8 mouse cellular contexts compared by ENCODE assay signal in the genomic region with DNA sequence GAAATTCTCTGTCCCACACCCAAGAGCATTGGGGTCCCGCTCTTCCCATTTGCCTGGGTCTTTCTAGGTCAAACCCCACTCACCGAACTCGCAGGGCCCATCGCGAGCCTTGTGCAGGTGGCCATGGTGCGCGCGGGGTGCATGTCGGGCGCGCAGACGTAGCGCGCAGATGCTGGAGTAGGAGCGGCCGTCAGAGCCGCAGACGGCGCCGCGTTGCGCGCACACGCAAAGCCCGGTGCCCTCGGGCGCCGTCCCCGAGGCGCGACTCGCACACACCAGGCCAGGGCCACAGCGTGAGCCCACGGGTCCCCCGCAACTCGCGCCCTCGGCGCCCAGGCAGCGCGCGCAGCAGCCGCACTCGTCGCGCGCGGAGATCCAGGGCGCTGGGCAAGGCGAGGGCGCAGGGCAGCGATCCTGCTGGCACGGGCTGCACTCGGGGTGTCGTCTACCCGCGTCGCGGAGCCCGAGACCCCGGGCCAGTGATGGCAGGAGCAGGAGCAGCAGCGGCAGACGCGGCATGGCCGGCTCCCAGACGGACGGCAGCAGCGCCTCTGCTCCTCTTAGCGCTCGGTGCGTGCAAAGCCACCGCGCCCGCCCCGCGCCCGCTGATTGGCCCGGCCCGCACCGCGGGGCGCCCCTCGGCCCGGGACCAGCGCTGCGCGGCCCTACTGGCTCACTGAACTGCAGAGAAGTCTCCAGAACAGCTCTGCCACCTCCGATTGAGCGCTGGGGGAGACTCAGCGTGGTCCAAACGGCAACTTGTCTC. TPM values are rescaled to one million over a fixed set of nuclear protein-coding genes. Genes with fewer than 3 reads are reported as not detected.
DNase-seq lines count a peak whose midpoint lies in the region; ATAC-seq lines count a peak whose summit lies in the region.

A gene (minus strand): TSS at position 649 of the 766 bp plus-strand sequence.

- peak within 1 kb of the TSS; percentile 60 for H3K4me2 ChIP-seq in lung, embryonic 16.5 days (ENCODE audit: low read depth, low read length)
- peak within 1 kb of the TSS; percentile 80 for H3K4me2 ChIP-seq in limb, embryonic 11.5 days (ENCODE audit: low read depth, severe bottlenecking)

- no peak within 1 kb of the TSS for H3K27ac ChIP-seq in lung, embryonic 16.5 days (ENCODE audit: low read length)
- no peak within 1 kb of the TSS for H3K27ac ChIP-seq in limb, embryonic 11.5 days (replicated peaks; ENCODE audit: low read depth, low read length)

- peaks cover 3% of the 10 kb centered on the region; the same call in 1 of the 2 replicates for H3K4me1 ChIP-seq in lung, embryonic 16.5 days (replicated peaks; ENCODE audit: control insufficient read depth, insufficient read depth, low read length)
- peaks cover 21% of the 10 kb centered on the region for H3K4me1 ChIP-seq in limb, embryonic 11.5 days (ENCODE audit: control insufficient read depth, insufficient read depth, low read length)

- peak within 1 kb of the TSS; percentile 43 for H3K4me3 ChIP-seq in lung, embryonic 16.5 days (ENCODE audit: low read length)
- peak within 1 kb of the TSS; percentile 36 for H3K4me3 ChIP-seq in limb, embryonic 11.5 days (ENCODE audit: low read depth, low read length)

- H3K27me3 ChIP-seq in lung, embryonic 16.5 days (ENCODE audit: control insufficient read depth, insufficient read depth, low read depth, low read length), result peaks cover 64% of the 10 kb centered on the region
- H3K27me3 ChIP-seq in limb, embryonic 11.5 days (ENCODE audit: control insufficient read depth, insufficient read depth, low read length), result peaks cover 59% of the 10 kb centered on the region

- H3K36me3 ChIP-seq in lung, embryonic 16.5 days (ENCODE audit: control insufficient read depth, insufficient read depth, low read length), result no peaks in the 10 kb centered on the region
- H3K36me3 ChIP-seq in limb, embryonic 11.5 days (ENCODE audit: control insufficient read depth, insufficient read depth, low read length), result no peaks in the 10 kb centered on the region

- WGBS in lung, embryonic 16.5 days, result 1% methylated on average over 72 of the region's 91 CpGs
- WGBS in limb, embryonic 11.5 days, result 1% methylated on average over 86 of the region's 91 CpGs

- DNase-seq in adrenal gland, adult 2 months, result peak; percentile 14
- DNase-seq in adrenal gland, postnatal 36 days, result no peak
- DNase-seq in lung, postnatal 14 days, result no peak
- DNase-seq in limb, embryonic 11.5 days (ENCODE audit: low spot score), result peak; percentile 52
- peak; percentile 56 for DNase-seq in retina, postnatal 1 day
- no peak for DNase-seq in spleen, postnatal 14 days (ENCODE audit: low spot score in 2 of 2)
- DNase-seq in thymus, postnatal 10 days (ENCODE audit: low spot score in 2 of 2), result no peak

- no peak within 1 kb of the TSS; the same call in 1 of the 2 replicates for H3K9ac ChIP-seq in lung, embryonic 16.5 days (ENCODE audit: low read length)
- peak within 1 kb of the TSS; percentile 34; the same call in 1 of the 2 replicates for H3K9ac ChIP-seq in limb, embryonic 11.5 days (ENCODE audit: low read length)

- H3K9me3 ChIP-seq in lung, embryonic 16.5 days (ENCODE audit: control insufficient read depth, low read length), result no peaks in the 10 kb centered on the region
- no peaks in the 10 kb centered on the region for H3K9me3 ChIP-seq in limb, embryonic 11.5 days (ENCODE audit: control insufficient read depth, low read length)

- ATAC-seq in lung, embryonic 16.5 days (ENCODE audit: low read depth), result peak; percentile 56; the same call in 1 of the 2 replicates
- ATAC-seq in limb, embryonic 11.5 days (ENCODE audit: insufficient number of reproducible peaks, low FRiP score, low TSS enrichment, low read depth), result no peak

RNA-seq across cellular contexts. Expression of the gene that starts here (rescaled TPM):
- total RNA-seq in adrenal gland, adult 2 months (2021), result not detected
- not detected in 2 replicates for polyA plus RNA-seq in adrenal gland, adult 2 months (2012; rRNA removed)
- not detected for total RNA-seq in adrenal gland, postnatal 36 days (2021)
- 0.08 TPM in 1 of 2 replicates, not detected in the other for polyA plus RNA-seq in lung, embryonic 16.5 days (2015; fragmentation: Nextera tagmentation; extraction: Ambion mirVana)
- 0.52 and 0.67 TPM in 2 replicates for polyA plus RNA-seq in limb, embryonic 11.5 days (2014; fragmentation: Nextera tagmentation; extraction: Ambion mirVana)

Comparison
In these comparisons a context has a peak if more than half of its experiments do, and no peak if none do; other contexts are left out.
1. Peak in DNase-seq in adrenal gland, adult 2 months; RNA of the gene not detected or under 1 TPM.
2. Peak in ATAC-seq, H3K4me3 ChIP-seq and H3K4me2 ChIP-seq in lung, embryonic 16.5 days; RNA of the gene not detected or under 1 TPM.
3. Peak in DNase-seq, H3K4me3 ChIP-seq, H3K9ac ChIP-seq and H3K4me2 ChIP-seq in limb, embryonic 11.5 days; RNA of the gene not detected or under 1 TPM.